Mouse (Mus musculus) ZHBTc4 (cell line): ENCODE results near the gene Hmx1.

ENCODE experiments used
- DNase-seq: peaks from one replicate; pipeline ENCODE4 v3.0.0-alpha.2; 2011; ENCODE audit warnings: low read depth, low spot score

Gene Hmx1

GRCm38 (mm10) chr5:35388491-35389111, at the start of gene Hmx1:
Gene Hmx1, plus strand, starts transcription at chr5:35389108.
- peak; percentile 90 for DNase-seq

GRCm38 (mm10) chr5:35345084-35345483, 43.8 kb upstream of the Hmx1 start:
- DNase-seq: no peak

GRCm38 (mm10) chr5:35348794-35349193, 40.1 kb upstream of the Hmx1 start:
- DNase-seq: peak; percentile 78

- DNase-seq: peak; percentile 12
Measured at GRCm38 (mm10) chr5:35357544-35358440, 31.1 kb upstream of the Hmx1 start.

- peak; percentile 92 for DNase-seq
Measured at GRCm38 (mm10) chr5:35361570-35362284, 27.2 kb upstream of the Hmx1 start.

- no peak for DNase-seq
Measured at GRCm38 (mm10) chr5:35366241-35367032, 22.5 kb upstream of the Hmx1 start.

- DNase-seq: no peak
Measured at GRCm38 (mm10) chr5:35368916-35369315, 20.0 kb upstream of the Hmx1 start.

GRCm38 (mm10) chr5:35379066-35379465, 9.8 kb upstream of the Hmx1 start:
- peak; percentile 48 for DNase-seq

- peak; percentile 64 for DNase-seq
Measured at GRCm38 (mm10) chr5:35379815-35380214, 9.1 kb upstream of the Hmx1 start.

- DNase-seq: no peak
Measured at GRCm38 (mm10) chr5:35387834-35388490, 946 bp upstream of the Hmx1 start.

- peak; percentile 23 for DNase-seq
Measured at GRCm38 (mm10) chr5:35389441-35389840, 533 bp downstream of the Hmx1 start.

- no peak for DNase-seq
Measured at GRCm38 (mm10) chr5:35389915-35390314, 1.0 kb downstream of the Hmx1 start.

GRCm38 (mm10) chr5:35390848-35391655, 2.1 kb downstream of the Hmx1 start:
- peak; percentile 36 for DNase-seq

GRCm38 (mm10) chr5:35391656-35392333, 2.9 kb downstream of the Hmx1 start:
- DNase-seq: peak; percentile 69

GRCm38 (mm10) chr5:35392334-35392695, 3.4 kb downstream of the Hmx1 start:
- no peak for DNase-seq

- no peak for DNase-seq
Measured at GRCm38 (mm10) chr5:35395566-35396440, 6.9 kb downstream of the Hmx1 start.

- DNase-seq: peak; percentile 64
Measured at GRCm38 (mm10) chr5:35396976-35397641, 8.2 kb downstream of the Hmx1 start.
